Mouse (Mus musculus): ENCODE measurements at regions not wholly inside any gene's neighbourhood (a gene's known extent, or its start where the extent isn't known, plus 50 kb on each side); places are given as distances from the start of the nearest gene placed in this dataset.
"Not testable (repeated sequence)": the region's sequence is repeated elsewhere in the genome, so short reads cannot be mapped to it uniquely, and the experiment has no call there.

DNA sequence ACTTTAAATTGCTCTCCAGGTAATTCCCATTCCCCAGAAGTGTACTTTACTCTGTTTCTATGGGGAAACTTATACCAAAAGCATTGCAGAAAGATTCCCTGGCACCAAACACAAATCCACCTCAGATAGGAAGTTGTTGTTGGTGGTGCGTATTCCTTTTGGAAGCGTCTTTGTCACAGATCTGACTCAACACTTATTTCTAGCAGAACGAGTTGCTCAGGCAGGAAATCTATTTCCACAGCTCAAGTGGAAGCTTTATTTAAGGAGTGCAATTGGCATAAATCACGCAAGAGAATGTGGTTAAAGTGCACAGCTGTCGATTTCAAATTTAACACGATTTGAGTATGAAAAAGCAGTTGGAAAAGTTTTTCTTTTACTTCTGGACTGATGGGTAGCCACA lies 436.9 kb upstream of the Ghitm start:
- H3K4me2 ChIP-seq (replicated peaks), result no peak overlapping the region
- no peak overlapping the region for H3K4me3 ChIP-seq
- no peaks in the 10 kb centered on the region for H3K36me3 ChIP-seq
- H3K27ac ChIP-seq, result no peak overlapping the region
- no peak overlapping the region for H3K9ac ChIP-seq
- no peaks in the 10 kb centered on the region for H3K27me3 ChIP-seq
- WGBS, result 86% methylated on average over 6 of the region's 6 CpGs
- no peaks in the 10 kb centered on the region for H3K4me1 ChIP-seq
- no peak for ATAC-seq (ENCODE audit: low FRiP score)
- no peaks in the 10 kb centered on the region for H3K9me3 ChIP-seq (replicated peaks)

DNA sequence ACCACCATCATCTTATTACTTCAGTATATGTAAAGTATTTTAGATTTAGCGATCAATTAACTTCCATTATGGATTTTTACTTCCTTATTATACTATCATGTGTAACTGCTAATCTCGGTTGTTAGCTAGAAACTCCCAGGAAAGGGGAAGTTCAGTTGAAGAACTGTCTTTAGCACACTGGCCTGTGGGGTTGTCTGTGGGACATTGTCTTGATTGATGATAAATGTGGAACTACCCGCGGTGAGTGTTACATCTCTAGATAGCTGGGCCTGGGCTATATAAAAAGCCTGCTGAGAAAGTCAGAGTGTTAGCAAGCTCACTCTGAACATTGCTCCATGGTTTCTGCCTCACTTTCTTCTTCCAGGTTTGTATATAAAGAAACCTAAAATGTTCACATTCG lies 423.2 kb upstream of the Ghitm start:
- Histone ChIP-seq H3K9me3 (replicated peaks) (no peaks in the 10 kb centered on the region), H3K27me3 (no peaks in the 10 kb centered on the region), H3K36me3 (no peaks in the 10 kb centered on the region), H3K9ac (no peak overlapping the region), H3K4me2 (replicated peaks) (no peak overlapping the region), H3K4me3 (no peak overlapping the region), H3K4me1 (no peaks in the 10 kb centered on the region), H3K27ac (no peak overlapping the region)
- WGBS, result 86% methylated on average over 5 of the region's 5 CpGs
- ATAC-seq (ENCODE audit: low FRiP score), result no peak

DNA sequence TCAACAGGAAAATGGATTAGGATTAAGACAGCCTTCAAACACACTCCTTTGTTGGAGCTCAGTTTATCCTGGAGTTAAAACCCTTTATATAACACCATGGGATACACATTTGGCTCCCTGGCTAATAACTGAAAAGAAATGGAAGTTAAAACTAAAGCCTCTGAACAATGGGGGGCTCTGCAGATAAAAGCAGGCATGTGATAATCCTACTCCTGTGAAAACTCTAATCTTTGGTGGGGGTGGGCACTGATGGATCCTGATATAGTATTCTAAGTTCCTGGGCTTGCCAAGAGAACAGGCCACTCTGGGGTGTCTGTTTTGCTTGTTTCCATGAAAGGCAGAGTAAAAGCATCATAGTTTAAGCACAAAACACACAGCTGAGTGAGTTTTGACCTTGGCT lies 388.5 kb upstream of the Ghitm start:
- no peak overlapping the region for H3K9ac ChIP-seq
- no peaks in the 10 kb centered on the region for H3K4me1 ChIP-seq
- no peaks in the 10 kb centered on the region for H3K9me3 ChIP-seq (replicated peaks)
- no peak for ATAC-seq (ENCODE audit: low FRiP score)
- H3K36me3 ChIP-seq, result no peaks in the 10 kb centered on the region
- H3K4me3 ChIP-seq, result no peak overlapping the region
- no peaks in the 10 kb centered on the region for H3K27me3 ChIP-seq
- no peak overlapping the region for H3K4me2 ChIP-seq (replicated peaks)
- H3K27ac ChIP-seq, result no peak overlapping the region

DNA sequence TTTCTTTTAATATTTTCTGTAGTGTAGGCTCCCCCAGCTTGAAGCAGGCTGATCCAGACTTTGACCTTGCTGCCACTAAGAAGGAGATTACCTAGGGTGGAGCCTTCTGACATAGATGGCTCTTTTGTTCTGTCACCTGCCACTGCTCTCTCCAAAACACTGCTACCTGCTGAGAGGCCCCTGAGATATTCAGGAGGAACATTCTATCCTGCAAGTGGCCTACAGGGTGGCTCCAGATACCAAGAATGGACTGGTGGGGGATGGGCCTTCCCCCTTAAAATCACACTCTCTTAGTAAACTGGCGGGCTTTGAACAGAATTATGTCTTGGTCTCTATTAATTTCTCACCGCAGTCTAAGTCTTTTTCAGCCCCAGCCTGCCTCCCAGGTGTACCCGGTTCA lies 385.6 kb upstream of the Ghitm start:
- H3K9me3 ChIP-seq (replicated peaks); H3K27ac ChIP-seq; H3K4me1 ChIP-seq; H3K36me3 ChIP-seq; H3K9ac ChIP-seq; H3K27me3 ChIP-seq; H3K4me3 ChIP-seq; ATAC-seq (ENCODE audit: low FRiP score); H3K4me2 ChIP-seq (replicated peaks): not testable (repeated sequence)
- 87% methylated on average over 3 of the region's 3 CpGs for WGBS

DNA sequence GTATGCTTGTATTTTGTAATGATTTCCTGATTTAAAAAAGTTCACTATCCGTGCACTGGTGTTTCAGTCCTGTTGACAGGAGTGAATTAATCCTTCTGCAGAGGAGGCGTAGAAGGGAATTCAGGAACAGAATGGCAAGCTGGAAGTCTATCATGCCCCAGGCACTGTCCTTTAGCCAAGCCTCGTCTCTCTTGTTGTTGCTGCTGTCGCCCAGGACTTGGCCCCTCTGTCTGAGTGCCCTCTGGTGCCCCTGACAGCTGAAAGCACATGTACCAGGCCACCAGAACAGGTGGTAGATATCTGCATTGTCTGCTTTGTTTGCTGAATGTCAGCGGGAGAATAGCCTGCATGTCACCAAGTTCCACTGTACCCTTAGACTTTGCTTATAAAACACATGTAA lies 370.2 kb upstream of the Ghitm start:
- ATAC-seq (ENCODE audit: low FRiP score), result no peak
- WGBS, result 75% methylated on average over 5 of the region's 5 CpGs
- Histone ChIP-seq H3K27ac (no peak overlapping the region), H3K36me3 (no peaks in the 10 kb centered on the region), H3K4me1 (no peaks in the 10 kb centered on the region), H3K9ac (no peak overlapping the region), H3K4me2 (replicated peaks) (no peak overlapping the region), H3K9me3 (replicated peaks) (no peaks in the 10 kb centered on the region), H3K27me3 (no peaks in the 10 kb centered on the region), H3K4me3 (no peak overlapping the region)

DNA sequence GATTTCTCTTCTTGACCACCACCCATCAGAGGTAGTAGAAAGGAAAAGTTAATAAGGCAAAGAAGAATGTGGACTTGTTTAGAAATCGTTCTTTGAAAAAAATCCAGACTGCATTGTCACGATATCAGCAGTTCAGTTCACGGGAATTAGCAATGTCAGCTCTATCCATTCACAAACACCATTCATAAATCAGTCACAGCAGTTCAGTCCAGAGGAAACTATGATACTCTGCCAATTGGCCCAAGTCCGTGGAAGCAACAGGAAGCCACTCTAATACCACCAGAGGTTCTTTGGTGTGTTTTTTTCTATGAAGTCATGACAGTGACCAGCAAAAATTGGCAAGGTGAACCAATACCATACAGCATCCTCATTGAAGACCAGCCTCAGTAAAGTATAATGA lies 355.6 kb upstream of the Ghitm start:
- no peak overlapping the region for H3K9ac ChIP-seq
- H3K4me3 ChIP-seq, result no peak overlapping the region
- H3K36me3 ChIP-seq, result no peaks in the 10 kb centered on the region
- H3K27ac ChIP-seq, result no peak overlapping the region
- ATAC-seq (ENCODE audit: low FRiP score), result no peak
- 48% methylated on average over 4 of the region's 4 CpGs for WGBS
- H3K27me3 ChIP-seq, result no peaks in the 10 kb centered on the region
- H3K4me1 ChIP-seq, result no peaks in the 10 kb centered on the region
- H3K9me3 ChIP-seq (replicated peaks), result no peaks in the 10 kb centered on the region
- H3K4me2 ChIP-seq (replicated peaks), result no peak overlapping the region

DNA sequence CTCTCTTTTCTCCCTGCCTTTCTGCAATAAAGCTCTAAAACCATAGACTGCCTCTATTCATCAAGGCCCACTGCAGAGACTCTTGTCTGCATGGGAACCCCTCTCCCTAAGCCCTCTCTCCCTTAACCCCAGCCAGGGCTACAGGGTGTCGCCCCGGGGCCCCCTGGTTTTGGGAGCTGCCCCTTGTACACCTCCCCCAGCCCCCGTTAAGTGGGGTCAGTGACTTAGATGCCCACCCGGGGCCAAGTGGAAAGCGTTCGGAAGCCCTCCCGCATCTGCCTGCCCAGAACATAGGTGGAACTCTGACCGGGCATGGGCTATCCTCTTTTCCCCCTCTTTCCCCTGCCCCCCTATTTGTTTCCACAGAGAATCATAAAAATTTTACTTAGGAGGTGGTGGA lies 350.2 kb upstream of the Ghitm start:
- H3K9me3 ChIP-seq (replicated peaks), result no peaks in the 10 kb centered on the region
- no peaks in the 10 kb centered on the region for H3K4me1 ChIP-seq
- no peak overlapping the region for H3K4me3 ChIP-seq
- no peak overlapping the region for H3K4me2 ChIP-seq (replicated peaks)
- H3K27me3 ChIP-seq, result no peaks in the 10 kb centered on the region
- 93% methylated on average over 8 of the region's 8 CpGs for WGBS
- no peak overlapping the region for H3K27ac ChIP-seq
- H3K9ac ChIP-seq, result no peak overlapping the region
- no peaks in the 10 kb centered on the region for H3K36me3 ChIP-seq
- ATAC-seq (ENCODE audit: low FRiP score), result no peak

DNA sequence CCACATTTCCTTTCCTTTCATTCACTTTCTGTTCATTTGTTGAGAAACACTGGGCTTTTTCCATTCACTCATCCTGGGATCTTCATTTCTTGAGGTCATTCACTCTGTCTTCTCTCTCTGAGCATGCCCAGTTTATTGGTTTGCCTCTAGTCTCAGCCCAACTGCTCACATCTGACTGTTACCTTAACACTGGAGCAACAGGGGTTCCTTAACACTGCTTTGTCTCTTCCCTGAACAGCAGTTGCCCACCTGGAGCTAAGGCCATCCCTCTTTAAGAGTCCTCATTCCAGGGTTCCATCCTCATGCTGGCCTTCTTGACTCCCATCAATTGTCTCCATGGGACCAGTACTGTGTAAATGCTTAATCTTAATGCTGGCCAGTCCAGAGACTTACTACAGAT lies 342.5 kb upstream of the Ghitm start:
- H3K36me3 ChIP-seq, result no peaks in the 10 kb centered on the region
- no peak overlapping the region for H3K4me2 ChIP-seq (replicated peaks)
- no peak overlapping the region for H3K4me3 ChIP-seq
- no peaks in the 10 kb centered on the region for H3K27me3 ChIP-seq
- H3K27ac ChIP-seq, result no peak overlapping the region
- no peak overlapping the region for H3K9ac ChIP-seq
- no peaks in the 10 kb centered on the region for H3K9me3 ChIP-seq (replicated peaks)
- H3K4me1 ChIP-seq, result no peaks in the 10 kb centered on the region
- no peak for ATAC-seq (ENCODE audit: low FRiP score)

DNA sequence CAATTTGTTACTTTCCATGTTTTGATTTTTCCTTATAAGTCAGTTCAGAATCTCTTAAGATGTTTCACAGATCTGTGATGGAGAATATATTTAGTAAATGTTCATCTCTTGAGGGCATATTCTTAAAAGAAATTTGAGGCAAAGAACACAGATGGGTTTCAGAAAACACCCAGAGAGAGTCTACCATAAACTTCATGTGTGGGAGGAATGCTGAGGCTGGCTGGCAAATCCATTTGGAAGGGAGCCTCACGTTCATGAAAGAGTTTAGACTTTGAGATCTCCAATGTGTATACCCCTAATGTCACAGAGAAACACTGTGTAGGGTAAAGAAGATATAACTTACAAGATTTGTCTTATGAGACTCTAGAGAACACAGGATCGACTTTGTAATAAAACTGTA lies 333.6 kb upstream of the Ghitm start:
- H3K4me2 ChIP-seq (replicated peaks), result no peak overlapping the region
- no peaks in the 10 kb centered on the region for H3K27me3 ChIP-seq
- no peaks in the 10 kb centered on the region for H3K9me3 ChIP-seq (replicated peaks)
- 74% methylated on average over 2 of the region's 2 CpGs for WGBS
- H3K4me1 ChIP-seq, result no peaks in the 10 kb centered on the region
- no peak overlapping the region for H3K9ac ChIP-seq
- no peak for ATAC-seq (ENCODE audit: low FRiP score)
- H3K27ac ChIP-seq, result no peak overlapping the region
- H3K36me3 ChIP-seq, result no peaks in the 10 kb centered on the region
- H3K4me3 ChIP-seq, result no peak overlapping the region

DNA sequence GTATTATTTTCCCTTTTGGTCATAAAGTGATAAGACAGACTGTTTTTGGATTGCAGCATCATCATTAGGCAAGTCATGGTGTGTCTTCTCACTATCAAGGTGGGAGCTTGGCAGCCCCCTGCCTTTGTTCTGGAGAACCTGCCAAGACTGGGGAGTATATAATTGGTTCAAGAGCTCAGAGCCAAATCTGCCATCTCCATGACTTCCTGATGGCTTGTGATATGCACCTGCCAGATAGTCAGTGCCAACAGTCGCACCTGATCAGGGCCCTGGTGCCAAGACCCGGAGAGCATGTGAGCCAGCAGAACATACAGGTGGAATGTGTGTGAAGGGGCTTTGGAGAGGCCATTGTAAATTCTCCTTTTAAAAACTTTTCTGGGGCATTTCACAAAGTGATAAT lies 305.8 kb upstream of the Ghitm start:
- Histone ChIP-seq H3K27ac (no peak overlapping the region), H3K4me2 (replicated peaks) (no peak overlapping the region), H3K36me3 (no peaks in the 10 kb centered on the region), H3K27me3 (no peaks in the 10 kb centered on the region), H3K9me3 (replicated peaks) (no peaks in the 10 kb centered on the region), H3K9ac (no peak overlapping the region), H3K4me1 (no peaks in the 10 kb centered on the region), H3K4me3 (no peak overlapping the region)
- 88% methylated on average over 2 of the region's 2 CpGs for WGBS
- no peak for ATAC-seq (ENCODE audit: low FRiP score)

DNA sequence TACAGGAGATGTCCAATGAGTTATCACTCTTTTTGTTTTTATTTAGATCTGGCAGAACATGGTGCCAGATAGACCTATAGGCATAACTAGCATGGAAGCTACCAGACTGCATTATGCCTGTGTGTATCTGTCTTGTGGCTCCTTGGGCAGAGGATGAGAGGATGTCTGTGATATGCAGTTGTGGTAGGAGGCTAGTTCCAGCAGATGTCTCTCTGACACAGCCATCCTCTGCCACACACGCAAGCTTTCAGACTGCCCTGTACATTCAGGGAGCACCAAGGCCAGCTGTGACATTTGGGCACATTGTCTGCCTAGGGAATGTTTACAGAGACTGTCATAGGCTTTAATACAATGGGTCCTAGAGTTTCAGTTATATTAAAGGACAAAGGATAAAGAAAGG lies 295.6 kb upstream of the Ghitm start:
- WGBS, result 72% methylated on average over 1 of the region's 1 CpGs
- no peaks in the 10 kb centered on the region for H3K9me3 ChIP-seq (replicated peaks)

DNA sequence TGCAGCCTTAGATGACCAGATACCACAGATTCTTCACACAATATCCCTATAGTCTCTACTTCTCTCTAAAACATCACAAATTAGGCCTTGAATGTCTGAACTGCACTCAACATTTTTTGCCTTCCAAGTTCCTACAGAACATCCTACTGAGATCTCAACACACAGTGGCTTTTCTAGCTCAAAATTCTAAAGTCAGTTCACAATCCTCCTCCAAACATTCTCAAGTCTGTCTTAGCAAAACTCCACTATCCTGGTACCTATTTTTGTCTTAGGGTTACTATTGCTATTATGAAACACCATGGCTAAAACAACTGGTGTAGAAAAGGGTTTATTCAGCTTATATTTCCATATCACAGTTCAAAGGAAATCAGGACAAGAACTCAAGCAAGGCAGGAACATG lies 290.4 kb upstream of the Ghitm start:
- no peak overlapping the region for H3K4me3 ChIP-seq
- no peak overlapping the region for H3K9ac ChIP-seq
- no peaks in the 10 kb centered on the region for H3K36me3 ChIP-seq
- H3K9me3 ChIP-seq (replicated peaks), result no peaks in the 10 kb centered on the region
- no peak overlapping the region for H3K27ac ChIP-seq
- H3K4me2 ChIP-seq (replicated peaks), result no peak overlapping the region
- no peaks in the 10 kb centered on the region for H3K27me3 ChIP-seq
- ATAC-seq (ENCODE audit: low FRiP score), result no peak
- H3K4me1 ChIP-seq, result no peaks in the 10 kb centered on the region

More for the DNA sequence above, 295.6 kb upstream of the Ghitm start:
- Histone ChIP-seq H3K4me3 (no peak overlapping the region), H3K27ac (no peak overlapping the region), H3K4me1 (no peaks in the 10 kb centered on the region), H3K36me3 (no peaks in the 10 kb centered on the region), H3K4me2 (replicated peaks) (no peak overlapping the region), H3K9ac (no peak overlapping the region), H3K27me3 (no peaks in the 10 kb centered on the region)
- ATAC-seq (ENCODE audit: low FRiP score), result no peak

DNA sequence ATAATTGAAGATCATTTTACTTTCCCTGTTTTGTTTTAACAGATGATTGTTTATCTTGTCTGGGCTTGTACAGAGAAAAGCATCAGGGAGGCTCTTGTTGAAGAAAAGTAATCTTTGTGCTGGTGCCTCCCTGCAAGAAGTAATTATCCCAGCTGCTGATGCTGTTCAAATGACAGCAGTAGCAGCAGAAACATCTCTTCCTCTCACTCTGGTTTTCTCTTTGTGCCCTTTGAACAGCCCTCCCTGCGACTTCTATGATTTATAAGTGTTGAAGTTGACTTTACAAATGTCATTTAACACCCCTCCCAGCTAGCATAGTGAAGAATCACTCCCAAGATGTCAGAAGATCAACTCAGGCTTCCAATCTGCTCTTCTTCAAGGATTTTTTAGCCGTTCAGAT lies 286.5 kb upstream of the Ghitm start:
- Histone ChIP-seq H3K9ac (no peak overlapping the region), H3K4me2 (replicated peaks) (no peak overlapping the region), H3K9me3 (replicated peaks) (no peaks in the 10 kb centered on the region), H3K36me3 (no peaks in the 10 kb centered on the region), H3K4me1 (no peaks in the 10 kb centered on the region), H3K27ac (no peak overlapping the region), H3K27me3 (no peaks in the 10 kb centered on the region), H3K4me3 (no peak overlapping the region)
- ATAC-seq (ENCODE audit: low FRiP score), result no peak
- 70% methylated on average over 2 of the region's 2 CpGs for WGBS

DNA sequence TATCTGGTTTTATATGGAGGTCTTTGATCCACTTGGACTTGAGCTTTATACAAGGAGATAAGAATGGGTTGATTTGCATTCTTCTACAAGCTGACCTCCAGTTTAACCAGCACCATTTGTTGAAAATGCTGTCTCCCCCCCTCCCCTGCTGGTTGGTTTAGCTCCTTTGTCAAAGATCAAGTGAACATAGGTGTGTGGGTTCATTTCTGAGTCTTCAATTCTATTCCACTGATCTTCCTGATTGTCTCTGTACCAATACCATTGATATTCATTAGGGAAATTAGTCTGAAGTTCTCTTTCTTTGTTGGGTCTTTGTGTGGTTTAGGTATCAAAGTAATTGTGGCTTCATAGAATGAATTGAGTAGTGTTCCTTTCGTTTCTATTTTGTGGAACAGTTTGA lies 277.5 kb upstream of the Ghitm start:
- not testable (repeated sequence) for ATAC-seq (ENCODE audit: low FRiP score); H3K9ac ChIP-seq; H3K27me3 ChIP-seq; H3K27ac ChIP-seq; H3K4me2 ChIP-seq (replicated peaks); H3K4me1 ChIP-seq; H3K36me3 ChIP-seq; H3K9me3 ChIP-seq (replicated peaks); H3K4me3 ChIP-seq
- WGBS, result 50% methylated on average over 1 of the region's 1 CpGs

Measured in hindbrain, embryonic 12.5 days (tissue).